Mouse (Mus musculus): ENCODE measurements around the gene Slco3a1.

GRCm38 (mm10) chr7:74303081-74303480 lies 251.5 kb downstream of the Slco3a1 start:
- no peak for TF ChIP-seq POLR2A (IDR thresholded peaks at IDR 0.05; ENCODE audit: borderline replicate concordance, control insufficient read depth, low read depth, low read length)
- TF ChIP-seq CTCF (IDR thresholded peaks at IDR 0.05; ENCODE audit: control insufficient read depth, insufficient read depth, low read length), result no peak

Measured in bone marrow, adult 2 months (tissue).